Mouse (Mus musculus): ENCODE measurements around the gene Vcam1. TPM values are rescaled to one million over a fixed set of nuclear protein-coding genes. Genes with fewer than 3 reads are reported as not detected.

Gene Vcam1
- total RNA-seq, 1 experiment = 0.27 TPM

DNA sequence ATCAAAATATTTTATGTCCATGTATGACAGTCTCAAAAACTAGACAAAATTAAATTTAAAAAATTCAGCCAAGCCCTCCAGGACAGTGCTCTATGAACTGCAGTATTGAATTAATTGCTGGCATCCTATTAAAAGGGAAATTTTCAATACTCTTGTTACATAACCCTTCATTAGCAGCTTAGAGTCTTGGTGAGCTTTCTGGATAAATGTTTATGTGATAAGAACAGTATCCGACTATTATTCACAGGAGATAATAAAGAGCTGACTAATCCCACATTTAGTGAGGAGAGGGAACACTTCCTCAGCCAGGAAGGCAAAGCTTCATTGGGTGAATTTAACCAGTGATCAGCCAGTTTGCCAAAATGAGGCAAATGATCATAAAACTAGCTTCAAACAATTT lies 35.5 kb upstream of the Vcam1 start:
- H3K4me3 ChIP-seq (ENCODE audit: insufficient read depth in 1 of 2, low read depth in 1 of 2, low read length in 2 of 2, poor library complexity in 1 of 2, severe bottlenecking in 1 of 2) = no peak overlapping the region
- no peak for TF ChIP-seq ZC3H11A (IDR thresholded peaks at IDR 0.05; ENCODE audit: borderline replicate concordance, low read depth, low read length)
- no peak for TF ChIP-seq HCFC1 (IDR thresholded peaks at IDR 0.05; ENCODE audit: borderline replicate concordance, insufficient read depth, low read length)
- no peak for TF ChIP-seq ZNF384 (IDR thresholded peaks at IDR 0.05; ENCODE audit: low read depth, low read length)
- no peak for TF ChIP-seq MAFK (IDR thresholded peaks at IDR 0.05; ENCODE audit: insufficient read depth, low read depth, low read length)
- no peak for TF ChIP-seq CHD2 (IDR thresholded peaks at IDR 0.05; ENCODE audit: low read depth, low read length)
- no peak for DNase-seq (ENCODE audit: low read depth, low spot score)
- in situ Hi-C loops (cut with MboI; ENCODE audit: low sequenced_read_pairs in 2 of 2, unreplicated experiment in 2 of 2) = no loop called here
- H3K4me1 ChIP-seq (ENCODE audit: control insufficient read depth in 2 of 2, insufficient read depth in 2 of 2, low read length in 2 of 2, poor library complexity in 1 of 2) = no peaks in the 10 kb centered on the region
- H3K36me3 ChIP-seq (ENCODE audit: control insufficient read depth, insufficient read depth, low read length, poor library complexity, severe bottlenecking) = no peaks in the 10 kb centered on the region
- no peaks in the 10 kb centered on the region for H3K9me3 ChIP-seq (ENCODE audit: control insufficient read depth, insufficient read depth, low read depth, low read length)
- H3K27ac ChIP-seq (ENCODE audit: insufficient read depth, low read depth, low read length, poor library complexity, severe bottlenecking) = no peak overlapping the region
- no peak overlapping the region for H3K9ac ChIP-seq (ENCODE audit: insufficient read depth, low read depth, low read length, poor library complexity, severe bottlenecking)

GRCm38 (mm10) chr3:116163517-116163916 lies 34.0 kb upstream of the Vcam1 start:
- Histone ChIP-seq H3K27ac (ENCODE audit: insufficient read depth, low read depth, low read length, poor library complexity, severe bottlenecking) (no peak overlapping the region), H3K36me3 (ENCODE audit: control insufficient read depth, insufficient read depth, low read length, poor library complexity, severe bottlenecking) (no peaks in the 10 kb centered on the region), H3K9me3 (ENCODE audit: control insufficient read depth, insufficient read depth, low read depth, low read length) (no peaks in the 10 kb centered on the region), H3K4me3 (ENCODE audit: insufficient read depth in 1 of 2, low read depth in 1 of 2, low read length in 2 of 2, poor library complexity in 1 of 2, severe bottlenecking in 1 of 2) (no peak overlapping the region), H3K9ac (ENCODE audit: insufficient read depth, low read depth, low read length, poor library complexity, severe bottlenecking) (no peak overlapping the region), H3K4me1 (ENCODE audit: control insufficient read depth in 2 of 2, insufficient read depth in 2 of 2, low read length in 2 of 2, poor library complexity in 1 of 2) (no peaks in the 10 kb centered on the region)
- TF ChIP-seq ZNF384 (IDR thresholded peaks at IDR 0.05; ENCODE audit: low read depth, low read length) = no peak
- no peak for TF ChIP-seq MAFK (IDR thresholded peaks at IDR 0.05; ENCODE audit: insufficient read depth, low read depth, low read length)
- no peak for TF ChIP-seq ZC3H11A (IDR thresholded peaks at IDR 0.05; ENCODE audit: borderline replicate concordance, low read depth, low read length)
- TF ChIP-seq CHD2 (IDR thresholded peaks at IDR 0.05; ENCODE audit: low read depth, low read length) = no peak
- no peak for TF ChIP-seq HCFC1 (IDR thresholded peaks at IDR 0.05; ENCODE audit: borderline replicate concordance, insufficient read depth, low read length)
- in situ Hi-C loops (cut with MboI; ENCODE audit: low sequenced_read_pairs in 2 of 2, unreplicated experiment in 2 of 2) = no loop called here
- DNase-seq (ENCODE audit: low read depth, low spot score) = no peak

GRCm38 (mm10) chr3:116162097-116162666 lies 32.7 kb upstream of the Vcam1 start:
- H3K4me1 ChIP-seq (ENCODE audit: control insufficient read depth in 2 of 2, insufficient read depth in 2 of 2, low read length in 2 of 2, poor library complexity in 1 of 2) = no peaks in the 10 kb centered on the region
- no peak overlapping the region for H3K9ac ChIP-seq (ENCODE audit: insufficient read depth, low read depth, low read length, poor library complexity, severe bottlenecking)
- H3K4me3 ChIP-seq (ENCODE audit: insufficient read depth in 1 of 2, low read depth in 1 of 2, low read length in 2 of 2, poor library complexity in 1 of 2, severe bottlenecking in 1 of 2) = no peak overlapping the region
- no peaks in the 10 kb centered on the region for H3K36me3 ChIP-seq (ENCODE audit: control insufficient read depth, insufficient read depth, low read length, poor library complexity, severe bottlenecking)
- H3K9me3 ChIP-seq (ENCODE audit: control insufficient read depth, insufficient read depth, low read depth, low read length) = no peaks in the 10 kb centered on the region
- no peak overlapping the region for H3K27ac ChIP-seq (ENCODE audit: insufficient read depth, low read depth, low read length, poor library complexity, severe bottlenecking)
- TF ChIP-seq ZNF384 (IDR thresholded peaks at IDR 0.05; ENCODE audit: low read depth, low read length) = no peak
- no peak for TF ChIP-seq ZC3H11A (IDR thresholded peaks at IDR 0.05; ENCODE audit: borderline replicate concordance, low read depth, low read length)
- no peak for TF ChIP-seq CHD2 (IDR thresholded peaks at IDR 0.05; ENCODE audit: low read depth, low read length)
- no peak for TF ChIP-seq HCFC1 (IDR thresholded peaks at IDR 0.05; ENCODE audit: borderline replicate concordance, insufficient read depth, low read length)
- no peak for TF ChIP-seq MAFK (IDR thresholded peaks at IDR 0.05; ENCODE audit: insufficient read depth, low read depth, low read length)
- no peak for DNase-seq (ENCODE audit: low read depth, low spot score)
- in situ Hi-C loops (cut with MboI; ENCODE audit: low sequenced_read_pairs in 2 of 2, unreplicated experiment in 2 of 2) = no loop called here

- no peaks in the 10 kb centered on the region for H3K36me3 ChIP-seq (ENCODE audit: control insufficient read depth, insufficient read depth, low read length, poor library complexity, severe bottlenecking)
- DNase-seq (ENCODE audit: low read depth, low spot score) = no peak
- TF ChIP-seq ZC3H11A (IDR thresholded peaks at IDR 0.05; ENCODE audit: borderline replicate concordance, low read depth, low read length) = no peak
- no peak for TF ChIP-seq CHD2 (IDR thresholded peaks at IDR 0.05; ENCODE audit: low read depth, low read length)
- no peak for TF ChIP-seq MAFK (IDR thresholded peaks at IDR 0.05; ENCODE audit: insufficient read depth, low read depth, low read length)
- no peak for TF ChIP-seq HCFC1 (IDR thresholded peaks at IDR 0.05; ENCODE audit: borderline replicate concordance, insufficient read depth, low read length)
- TF ChIP-seq ZNF384 (IDR thresholded peaks at IDR 0.05; ENCODE audit: low read depth, low read length) = no peak
- no peaks in the 10 kb centered on the region for H3K9me3 ChIP-seq (ENCODE audit: control insufficient read depth, insufficient read depth, low read depth, low read length)
- no peak overlapping the region for H3K9ac ChIP-seq (ENCODE audit: insufficient read depth, low read depth, low read length, poor library complexity, severe bottlenecking)
- in situ Hi-C loops (cut with MboI; ENCODE audit: low sequenced_read_pairs in 2 of 2, unreplicated experiment in 2 of 2) = no loop called here
- H3K4me1 ChIP-seq (ENCODE audit: control insufficient read depth in 2 of 2, insufficient read depth in 2 of 2, low read length in 2 of 2, poor library complexity in 1 of 2) = no peaks in the 10 kb centered on the region
- H3K4me3 ChIP-seq (ENCODE audit: insufficient read depth in 1 of 2, low read depth in 1 of 2, low read length in 2 of 2, poor library complexity in 1 of 2, severe bottlenecking in 1 of 2) = no peak overlapping the region
- H3K27ac ChIP-seq (ENCODE audit: insufficient read depth, low read depth, low read length, poor library complexity, severe bottlenecking) = no peak overlapping the region
Measured at GRCm38 (mm10) chr3:116159376-116159775, 29.9 kb upstream of the Vcam1 start.
